Mouse (Mus musculus): ENCODE measurements around the gene Mief2. TPM values are rescaled to one million over a fixed set of nuclear protein-coding genes. Genes with fewer than 3 reads are reported as not detected.
A peak's percentile ranks its signal among the peaks of the same experiment; 100 is the strongest.

Gene Mief2
- 14.0 TPM for polyA plus RNA-seq (2012; fragmentation: generic; extraction: Trizol)
- long read RNA-seq, experiment 1, partial matches to known transcripts, result 0 of 5 reads
- long read RNA-seq, experiment 1, other reads (novel, unspliced or antisense), result 2 of 5 reads
- long read RNA-seq, experiment 2, transcript Mief2-201 (4 exons, 2,522 nt), result major isoform, 34 of 55 reads
- long read RNA-seq, experiment 2, partial matches to known transcripts, result 8 of 55 reads
- long read RNA-seq, experiment 2, other reads (novel, unspliced or antisense), result 10 of 55 reads

DNA sequence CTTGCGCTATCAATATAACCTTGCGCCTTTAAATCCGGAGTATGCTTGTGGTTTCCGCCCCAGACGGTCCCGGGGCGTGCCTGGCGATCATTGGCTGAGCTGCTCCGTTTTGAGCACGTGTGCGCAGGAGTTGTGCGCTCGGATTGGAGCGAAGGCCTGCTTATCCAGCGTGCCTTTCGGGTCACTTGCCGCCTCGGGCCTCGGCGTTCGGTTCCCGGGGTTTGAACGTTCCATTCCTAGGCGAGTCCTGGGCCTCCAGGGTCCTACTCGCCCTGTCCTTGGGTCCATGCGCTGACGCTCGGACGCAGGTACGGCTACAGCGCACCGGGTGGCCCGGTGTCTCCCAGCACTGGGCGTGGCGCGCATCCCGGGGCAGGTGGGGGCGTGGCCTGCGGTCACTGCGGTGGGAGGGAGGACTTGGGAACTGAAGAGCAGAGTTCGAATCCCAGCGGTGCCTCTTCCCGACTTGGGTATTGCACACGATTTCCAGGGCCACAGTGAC is at the start of gene Mief2:
Gene Mief2 (plus strand): TSS at position 139 of the 502 bp plus-strand sequence.
- Histone ChIP-seq H3K4me3 (ENCODE audit: insufficient read depth, poor library complexity, severe bottlenecking) (peak within 1 kb of the TSS; percentile 57), H3K79me3 (ENCODE audit: low read depth) (peaks cover 15% of the 10 kb centered on the region), H3K79me2 (ENCODE audit: control insufficient read depth, insufficient read depth) (peaks cover 26% of the 10 kb centered on the region), H3K36me3 (ENCODE audit: control insufficient read depth, insufficient read depth) (peaks cover 11% of the 10 kb centered on the region), H3ac (ENCODE audit: control insufficient read depth, insufficient read length, low read depth) (peak within 1 kb of the TSS; percentile 86), H3K27me3 (ENCODE audit: control insufficient read depth, insufficient read depth, insufficient read length) (no peaks in the 10 kb centered on the region)
- TF ChIP-seq MYOG (IDR thresholded peaks at IDR 0.05; ENCODE audit: control insufficient read depth, extremely low read depth, insufficient read length) (no peak), USF1 (IDR thresholded peaks at IDR 0.05; ENCODE audit: low read depth) (peak; percentile 96), CEBPB (IDR thresholded peaks at IDR 0.05; ENCODE audit: low read depth) (no peak), CTCF (IDR thresholded peaks at IDR 0.05; ENCODE audit: control insufficient read depth, insufficient read depth, insufficient read length) (no peak), MAX (IDR thresholded peaks at IDR 0.05) (peak; percentile 86), MYOD1 (IDR thresholded peaks at IDR 0.05; ENCODE audit: control insufficient read depth, insufficient read length, low read depth) (no peak), FOSL1 (IDR thresholded peaks at IDR 0.05; ENCODE audit: insufficient read depth, low read length, poor library complexity, severe bottlenecking) (no peak)

GRCm38 (mm10) chr11:60696165-60696564 is 32.0 kb upstream of the Mief2 start:
- TF ChIP-seq MYOD1 (IDR thresholded peaks at IDR 0.05; ENCODE audit: control insufficient read depth, insufficient read length, low read depth) (no peak), MYOG (IDR thresholded peaks at IDR 0.05; ENCODE audit: control insufficient read depth, extremely low read depth, insufficient read length) (no peak), CEBPB (IDR thresholded peaks at IDR 0.05; ENCODE audit: low read depth) (no peak), USF1 (IDR thresholded peaks at IDR 0.05; ENCODE audit: low read depth) (no peak), CTCF (IDR thresholded peaks at IDR 0.05; ENCODE audit: control insufficient read depth, insufficient read depth, insufficient read length) (no peak)
- Histone ChIP-seq H3K27me3 (ENCODE audit: control insufficient read depth, insufficient read depth, insufficient read length) (no peaks in the 10 kb centered on the region), H3K36me3 (ENCODE audit: control insufficient read depth, insufficient read depth) (no peaks in the 10 kb centered on the region), H3K79me2 (ENCODE audit: control insufficient read depth, insufficient read depth) (peaks cover 15% of the 10 kb centered on the region), H3ac (ENCODE audit: control insufficient read depth, insufficient read length, low read depth) (no peak overlapping the region), H3K79me3 (ENCODE audit: low read depth) (peaks cover 11% of the 10 kb centered on the region), H3K4me3 (ENCODE audit: insufficient read depth, poor library complexity, severe bottlenecking) (no peak overlapping the region)

DNA sequence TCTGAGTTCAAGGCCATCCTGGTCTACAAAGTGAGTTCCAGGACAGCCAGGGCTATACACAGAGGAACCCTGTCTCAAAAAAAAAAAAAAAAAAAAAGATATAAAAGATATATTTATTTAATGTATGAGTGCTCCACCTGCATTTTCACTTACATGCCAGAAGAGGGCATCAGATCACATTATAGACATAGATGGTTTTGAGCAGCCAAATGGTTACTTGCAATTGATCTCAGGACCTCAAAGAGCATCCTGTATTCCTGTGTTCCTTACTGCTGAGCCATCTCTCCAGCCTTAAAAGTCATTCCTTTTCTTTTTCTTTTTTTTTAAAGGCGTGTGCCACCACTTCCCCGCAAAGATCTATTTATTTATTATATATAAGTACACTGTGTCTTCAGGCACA is 30.6 kb upstream of the Mief2 start:
- Histone ChIP-seq H3K36me3 (ENCODE audit: control insufficient read depth, insufficient read depth) (no peaks in the 10 kb centered on the region), H3K79me2 (ENCODE audit: control insufficient read depth, insufficient read depth) (peaks cover 29% of the 10 kb centered on the region), H3K79me3 (ENCODE audit: low read depth) (peaks cover 24% of the 10 kb centered on the region), H3K27me3 (ENCODE audit: control insufficient read depth, insufficient read depth, insufficient read length) (no peaks in the 10 kb centered on the region), H3ac (ENCODE audit: control insufficient read depth, insufficient read length, low read depth) (no peak overlapping the region), H3K4me3 (ENCODE audit: insufficient read depth, poor library complexity, severe bottlenecking) (no peak overlapping the region)
- TF ChIP-seq CTCF (IDR thresholded peaks at IDR 0.05; ENCODE audit: control insufficient read depth, insufficient read depth, insufficient read length) (no peak), USF1 (IDR thresholded peaks at IDR 0.05; ENCODE audit: low read depth) (no peak), MYOG (IDR thresholded peaks at IDR 0.05; ENCODE audit: control insufficient read depth, extremely low read depth, insufficient read length) (no peak), MAX (IDR thresholded peaks at IDR 0.05) (no peak), MYOD1 (IDR thresholded peaks at IDR 0.05; ENCODE audit: control insufficient read depth, insufficient read length, low read depth) (no peak), FOSL1 (IDR thresholded peaks at IDR 0.05; ENCODE audit: insufficient read depth, low read length, poor library complexity, severe bottlenecking) (no peak), CEBPB (IDR thresholded peaks at IDR 0.05; ENCODE audit: low read depth) (no peak)

GRCm38 (mm10) chr11:60698806-60699523 is 29.2 kb upstream of the Mief2 start:
- Histone ChIP-seq H3K4me3 (ENCODE audit: insufficient read depth, poor library complexity, severe bottlenecking) (peak overlapping the region; percentile 94), H3K36me3 (ENCODE audit: control insufficient read depth, insufficient read depth) (peaks cover 4% of the 10 kb centered on the region), H3K79me3 (ENCODE audit: low read depth) (peaks cover 37% of the 10 kb centered on the region), H3K79me2 (ENCODE audit: control insufficient read depth, insufficient read depth) (peaks cover 43% of the 10 kb centered on the region), H3ac (ENCODE audit: control insufficient read depth, insufficient read length, low read depth) (peak overlapping the region; percentile 55), H3K27me3 (ENCODE audit: control insufficient read depth, insufficient read depth, insufficient read length) (no peaks in the 10 kb centered on the region)
- TF ChIP-seq MYOD1 (IDR thresholded peaks at IDR 0.05; ENCODE audit: control insufficient read depth, insufficient read length, low read depth) (no peak), MYOG (IDR thresholded peaks at IDR 0.05; ENCODE audit: control insufficient read depth, extremely low read depth, insufficient read length) (no peak), USF1 (IDR thresholded peaks at IDR 0.05; ENCODE audit: low read depth) (no peak), CTCF (IDR thresholded peaks at IDR 0.05; ENCODE audit: control insufficient read depth, insufficient read depth, insufficient read length) (no peak), CEBPB (IDR thresholded peaks at IDR 0.05; ENCODE audit: low read depth) (no peak), MAX (IDR thresholded peaks at IDR 0.05) (no peak), FOSL1 (IDR thresholded peaks at IDR 0.05; ENCODE audit: insufficient read depth, low read length, poor library complexity, severe bottlenecking) (no peak)

DNA sequence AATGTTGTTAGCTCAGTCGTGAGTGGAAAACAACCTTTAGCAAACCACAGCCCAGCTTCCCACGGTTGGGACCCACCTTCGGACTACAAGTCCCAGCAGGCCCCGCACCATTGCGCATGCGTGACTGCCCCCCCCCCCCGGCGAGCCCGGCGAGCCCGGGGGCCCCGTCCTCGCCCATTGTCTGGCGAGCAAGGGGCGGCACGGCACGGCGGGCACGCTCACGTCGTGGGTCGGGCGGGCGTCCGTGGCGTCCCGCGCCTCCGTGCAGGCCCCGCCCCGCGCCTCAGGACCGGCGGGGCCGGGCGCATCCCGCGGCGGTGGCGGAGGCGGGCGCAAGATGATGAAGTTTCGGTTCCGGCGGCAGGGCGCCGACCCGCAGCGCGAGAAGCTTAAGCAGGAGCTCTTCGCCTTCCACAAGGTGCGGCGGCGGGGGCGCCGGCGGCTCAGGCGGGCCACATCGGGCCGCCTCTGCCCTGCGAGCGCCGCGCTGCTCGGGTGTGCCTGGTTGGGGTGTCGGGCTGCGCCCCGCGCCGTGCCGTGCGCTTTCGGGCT is 28.6 kb upstream of the Mief2 start, which contains the start of gene Llgl1:
Gene Llgl1 (plus strand): TSS at position 200 of the 552 bp plus-strand sequence.
- TF ChIP-seq CTCF (IDR thresholded peaks at IDR 0.05; ENCODE audit: control insufficient read depth, insufficient read depth, insufficient read length) (no peak), MAX (IDR thresholded peaks at IDR 0.05) (no peak), MYOD1 (IDR thresholded peaks at IDR 0.05; ENCODE audit: control insufficient read depth, insufficient read length, low read depth) (no peak), CEBPB (IDR thresholded peaks at IDR 0.05; ENCODE audit: low read depth) (no peak), MYOG (IDR thresholded peaks at IDR 0.05; ENCODE audit: control insufficient read depth, extremely low read depth, insufficient read length) (no peak), USF1 (IDR thresholded peaks at IDR 0.05; ENCODE audit: low read depth) (no peak), FOSL1 (IDR thresholded peaks at IDR 0.05; ENCODE audit: insufficient read depth, low read length, poor library complexity, severe bottlenecking) (no peak)
- Histone ChIP-seq H3K27me3 (ENCODE audit: control insufficient read depth, insufficient read depth, insufficient read length) (no peaks in the 10 kb centered on the region), H3K79me3 (ENCODE audit: low read depth) (peaks cover 43% of the 10 kb centered on the region), H3K4me3 (ENCODE audit: insufficient read depth, poor library complexity, severe bottlenecking) (peak within 1 kb of the TSS; percentile 94), H3K79me2 (ENCODE audit: control insufficient read depth, insufficient read depth) (peaks cover 50% of the 10 kb centered on the region), H3K36me3 (ENCODE audit: control insufficient read depth, insufficient read depth) (peaks cover 8% of the 10 kb centered on the region), H3ac (ENCODE audit: control insufficient read depth, insufficient read length, low read depth) (peak within 1 kb of the TSS; percentile 84)
